Mouse (Mus musculus): Measurements from ENCODE around the gene Nfyc. TPM values are rescaled to one million over a fixed set of nuclear protein-coding genes. Genes with fewer than 3 reads are reported as not detected.

The Nfyc gene
- total RNA-seq, 2 experiments from 2014 or later = 44.4 to 70.7 TPM

GRCm38 (mm10) chr4:120825577-120826326 is 5.6 kb downstream of the Nfyc start:
- peak; percentile 99 for DNase-seq

GRCm38 (mm10) chr4:120825100-120825553 is 6.2 kb downstream of the Nfyc start:
- peak; percentile 98 for DNase-seq

- no peak for DNase-seq
These were observed 9.0 kb downstream of the Nfyc start for GRCm38 (mm10) chr4:120822191-120822911.

- DNase-seq = no peak
These were observed 11.5 kb downstream of the Nfyc start for GRCm38 (mm10) chr4:120819871-120820270.

- DNase-seq = no peak
These were observed 12.1 kb downstream of the Nfyc start for GRCm38 (mm10) chr4:120819296-120819695.

- DNase-seq = no peak
These were observed 13.4 kb downstream of the Nfyc start for GRCm38 (mm10) chr4:120817951-120818350.

GRCm38 (mm10) chr4:120817002-120817774 is 14.2 kb downstream of the Nfyc start:
- DNase-seq = peak; percentile 56

GRCm38 (mm10) chr4:120815622-120816334 is 15.6 kb downstream of the Nfyc start:
- peak; percentile 85 for DNase-seq

GRCm38 (mm10) chr4:120815163-120815562 is 16.2 kb downstream of the Nfyc start:
- no peak for DNase-seq

GRCm38 (mm10) chr4:120814171-120814570 is 17.2 kb downstream of the Nfyc start:
- DNase-seq = peak; percentile 65

- no peak for DNase-seq
These were observed 17.6 kb downstream of the Nfyc start for GRCm38 (mm10) chr4:120813762-120814161.

GRCm38 (mm10) chr4:120805816-120806215 is 25.6 kb downstream of the Nfyc start:
- DNase-seq = no peak

- DNase-seq = no peak
These were observed 29.9 kb downstream of the Nfyc start for GRCm38 (mm10) chr4:120801446-120801845.

- no peak for DNase-seq
These were observed 30.7 kb downstream of the Nfyc start for GRCm38 (mm10) chr4:120800691-120801090.

- no peak for DNase-seq
These were observed 31.6 kb downstream of the Nfyc start for GRCm38 (mm10) chr4:120799680-120800166.

GRCm38 (mm10) chr4:120797985-120798725 is 33.2 kb downstream of the Nfyc start:
- DNase-seq = no peak

GRCm38 (mm10) chr4:120796687-120797086 is 34.7 kb downstream of the Nfyc start:
- DNase-seq = no peak

GRCm38 (mm10) chr4:120795646-120796045 is 35.7 kb downstream of the Nfyc start:
- DNase-seq = no peak

GRCm38 (mm10) chr4:120792918-120793317 is 38.5 kb downstream of the Nfyc start:
- no peak for DNase-seq

GRCm38 (mm10) chr4:120790027-120790426 is 41.3 kb downstream of the Nfyc start:
- DNase-seq = no peak

- DNase-seq = no peak
These were observed 75.6 kb downstream of the Nfyc start for GRCm38 (mm10) chr4:120755801-120756200.
